Mouse (Mus musculus) forebrain, embryonic 14.5 days (tissue): Measurements from ENCODE around the gene Eng. TPM values are rescaled to one million over a fixed set of nuclear protein-coding genes. Genes with fewer than 3 reads are reported as not detected.

Source experiments
- ATAC-seq: fragments of 200-750 bp; cut with Nextera tagmentation; 2 replicates; pipeline ENCODE4 v1.8.0; 2017; ENCODE audit warnings: mild to moderate bottlenecking, moderate library complexity
- DNase-seq: peaks from one replicate; pipeline ENCODE4 v3.0.0-alpha.2; 2015; ENCODE audit warnings: low spot score
- H3K27ac ChIP-seq: fragments of 300-500 bp; sonication (generic); 2 replicates; pipeline ENCODE4 v1.5.1; 2014; ENCODE audit warnings: low read depth, mild to moderate bottlenecking, control low read depth, low read length, moderate library complexity
- H3K27me3 ChIP-seq: fragments of 300-500 bp; sonication (generic); replicated peaks from 2 replicates; pipeline ENCODE4 v1.6.1; 2014; ENCODE audit warnings: low read length, control low read depth, mixed read lengths; ENCODE audit not compliant: control insufficient read depth, insufficient read depth
- H3K36me3 ChIP-seq: fragments of 300-500 bp; sonication (generic); 2 replicates; pipeline ENCODE4 v1.6.1; 2014; ENCODE audit warnings: low read length, control low read depth; ENCODE audit not compliant: control insufficient read depth, insufficient read depth
- H3K4me1 ChIP-seq: fragments of 300-500 bp; sonication (generic); 2 replicates; pipeline ENCODE4 v1.6.1; 2014; ENCODE audit warnings: antibody characterized with exemption, low read length, control low read depth; ENCODE audit not compliant: control insufficient read depth, insufficient read depth
- H3K4me2 ChIP-seq: fragments of 300-500 bp; sonication (generic); 2 replicates; pipeline ENCODE4 v1.6.1; 2014; ENCODE audit warnings: mild to moderate bottlenecking, control low read depth, low read length
- H3K4me3 ChIP-seq: fragments of 300-500 bp; sonication (generic); 2 replicates; pipeline ENCODE4 v1.5.1; 2014; ENCODE audit warnings: low read depth, low read length, control low read depth
- H3K9ac ChIP-seq: fragments of 300-500 bp; sonication (generic); 2 replicates; pipeline ENCODE4 v1.6.1; 2014; ENCODE audit warnings: mild to moderate bottlenecking, low read length, control low read depth, moderate library complexity
- H3K9me3 ChIP-seq: fragments of 300-500 bp; sonication (generic); replicated peaks from 2 replicates; pipeline ENCODE4 v1.6.1; 2016; ENCODE audit warnings: low read length, control low read depth, mixed read lengths; ENCODE audit not compliant: control insufficient read depth
- WGBS: fragments of 180-500 bp; shearing (Covaris S2); extraction: QIAGEN DNeasy Blood & Tissue Kit; methylation state at CpG from one replicate; pipeline ENCODE4 v1.1.7; 2014; 5-methylcytosine and 5-hydroxymethylcytosine counted together
- polyA plus RNA-seq: library from polyadenylated mRNA; unstranded; fragments of >200 nt; fragmentation: Nextera tagmentation; extraction: Ambion mirVana; gene quantifications from 2 replicates; pipeline ENCODE4 v1.2.1, GENCODE M21; 2014

The Eng gene
- polyA plus RNA-seq, 1 experiment from 2014 or later = 15.0 TPM

GRCm38 (mm10) chr2:32636617-32637016 is 9.8 kb upstream of the Eng start:
- Histone ChIP-seq H3K27ac (no peak overlapping the region), H3K4me1 (no peaks in the 10 kb centered on the region), H3K27me3 (no peaks in the 10 kb centered on the region), H3K4me2 (no peak overlapping the region), H3K9ac (no peak overlapping the region), H3K4me3 (no peak overlapping the region), H3K9me3 (no peaks in the 10 kb centered on the region), H3K36me3 (peaks cover 9% of the 10 kb centered on the region; the same call in 1 of the 2 replicates)
- ATAC-seq (no peak), DNase-seq (no peak)
- 92% methylated on average over 7 of the region's 7 CpGs for WGBS

- H3K9ac ChIP-seq = peak overlapping the region; percentile 17; the same call in 1 of the 2 replicates
- H3K36me3 ChIP-seq = peaks cover 9% of the 10 kb centered on the region; the same call in 1 of the 2 replicates
- H3K27me3 ChIP-seq = no peaks in the 10 kb centered on the region
- 58% methylated on average over 11 of the region's 11 CpGs for WGBS
- no peak overlapping the region for H3K4me3 ChIP-seq
- H3K27ac ChIP-seq = 0 out of 2 replicates have a peak overlapping the region, but pooled peaks have one; percentile 9
- no peaks in the 10 kb centered on the region for H3K4me1 ChIP-seq
- no peak for ATAC-seq
- no peak overlapping the region for H3K4me2 ChIP-seq
- no peak for DNase-seq
- H3K9me3 ChIP-seq = no peaks in the 10 kb centered on the region
Observed at GRCm38 (mm10) chr2:32637778-32638281, 8.6 kb upstream of the Eng start.

GRCm38 (mm10) chr2:32639632-32640031 is 6.8 kb upstream of the Eng start:
- Histone ChIP-seq H3K36me3 (no peaks in the 10 kb centered on the region), H3K9me3 (no peaks in the 10 kb centered on the region), H3K4me3 (no peak overlapping the region), H3K27me3 (no peaks in the 10 kb centered on the region), H3K4me1 (no peaks in the 10 kb centered on the region), H3K4me2 (no peak overlapping the region), H3K27ac (no peak overlapping the region), H3K9ac (no peak overlapping the region)
- DNase-seq (no peak), ATAC-seq (no peak)
- WGBS = 100% methylated on average over 1 of the region's 1 CpGs

- no peak for ATAC-seq
- 64% methylated on average over 6 of the region's 6 CpGs for WGBS
- H3K27ac ChIP-seq = no peak overlapping the region
- no peaks in the 10 kb centered on the region for H3K4me1 ChIP-seq
- H3K4me3 ChIP-seq = no peak overlapping the region
- H3K9ac ChIP-seq = no peak overlapping the region
- H3K36me3 ChIP-seq = no peaks in the 10 kb centered on the region
- H3K27me3 ChIP-seq = no peaks in the 10 kb centered on the region
- no peaks in the 10 kb centered on the region for H3K9me3 ChIP-seq
- no peak for DNase-seq
- no peak overlapping the region for H3K4me2 ChIP-seq
Observed at GRCm38 (mm10) chr2:32640550-32641051, 5.8 kb upstream of the Eng start.

- no peak overlapping the region for H3K9ac ChIP-seq
- no peak overlapping the region for H3K4me3 ChIP-seq
- H3K9me3 ChIP-seq = no peaks in the 10 kb centered on the region
- DNase-seq (no peak), ATAC-seq (no peak)
- WGBS = 80% methylated on average over 5 of the region's 5 CpGs
- no peaks in the 10 kb centered on the region for H3K4me1 ChIP-seq
- no peak overlapping the region for H3K4me2 ChIP-seq
- H3K27me3 ChIP-seq = no peaks in the 10 kb centered on the region
- H3K27ac ChIP-seq = no peak overlapping the region
- H3K36me3 ChIP-seq = no peaks in the 10 kb centered on the region
Observed at GRCm38 (mm10) chr2:32641810-32642209, 4.6 kb upstream of the Eng start.

GRCm38 (mm10) chr2:32642813-32643212 is 3.6 kb upstream of the Eng start:
- no peak overlapping the region for H3K27ac ChIP-seq
- no peak overlapping the region for H3K4me3 ChIP-seq
- H3K27me3 ChIP-seq = no peaks in the 10 kb centered on the region
- H3K9me3 ChIP-seq = no peaks in the 10 kb centered on the region
- 65% methylated on average over 7 of the region's 7 CpGs for WGBS
- H3K4me2 ChIP-seq = no peak overlapping the region
- DNase-seq (no peak), ATAC-seq (no peak)
- H3K36me3 ChIP-seq = no peaks in the 10 kb centered on the region
- no peaks in the 10 kb centered on the region for H3K4me1 ChIP-seq
- H3K9ac ChIP-seq = no peak overlapping the region

GRCm38 (mm10) chr2:32644083-32644482 is 2.3 kb upstream of the Eng start:
- Histone ChIP-seq H3K4me2 (no peak overlapping the region), H3K27ac (no peak overlapping the region), H3K27me3 (no peaks in the 10 kb centered on the region), H3K4me3 (no peak overlapping the region), H3K36me3 (no peaks in the 10 kb centered on the region), H3K9me3 (no peaks in the 10 kb centered on the region), H3K4me1 (no peaks in the 10 kb centered on the region), H3K9ac (no peak overlapping the region)
- 82% methylated on average over 9 of the region's 9 CpGs for WGBS
- ATAC-seq (no peak), DNase-seq (no peak)

GRCm38 (mm10) chr2:32644799-32645475 is 1.5 kb upstream of the Eng start:
- no peaks in the 10 kb centered on the region for H3K36me3 ChIP-seq
- H3K4me1 ChIP-seq = no peaks in the 10 kb centered on the region
- H3K4me3 ChIP-seq = no peak overlapping the region
- H3K9ac ChIP-seq = no peak overlapping the region
- H3K27me3 ChIP-seq = no peaks in the 10 kb centered on the region
- H3K27ac ChIP-seq = no peak overlapping the region
- H3K4me2 ChIP-seq = no peak overlapping the region
- WGBS = 81% methylated on average over 8 of the region's 8 CpGs
- DNase-seq (no peak), ATAC-seq (no peak)
- no peaks in the 10 kb centered on the region for H3K9me3 ChIP-seq

- Histone ChIP-seq H3K4me3 (no peak overlapping the region), H3K9me3 (no peaks in the 10 kb centered on the region), H3K27me3 (no peaks in the 10 kb centered on the region), H3K27ac (no peak overlapping the region), H3K36me3 (no peaks in the 10 kb centered on the region), H3K4me2 (no peak overlapping the region), H3K4me1 (no peaks in the 10 kb centered on the region), H3K9ac (no peak overlapping the region)
- WGBS = 73% methylated on average over 3 of the region's 3 CpGs
- ATAC-seq = no peak
- DNase-seq = no peak
Observed at GRCm38 (mm10) chr2:32645647-32646046, 748 bp upstream of the Eng start.
